Mouse (Mus musculus): ENCODE data around the gene Bcas3. TPM values are rescaled to one million over a fixed set of nuclear protein-coding genes. Genes with fewer than 3 reads are reported as not detected.

The Bcas3 gene
- polyA plus RNA-seq, 1 experiment from 2014 or later = 24.8 TPM

DNA sequence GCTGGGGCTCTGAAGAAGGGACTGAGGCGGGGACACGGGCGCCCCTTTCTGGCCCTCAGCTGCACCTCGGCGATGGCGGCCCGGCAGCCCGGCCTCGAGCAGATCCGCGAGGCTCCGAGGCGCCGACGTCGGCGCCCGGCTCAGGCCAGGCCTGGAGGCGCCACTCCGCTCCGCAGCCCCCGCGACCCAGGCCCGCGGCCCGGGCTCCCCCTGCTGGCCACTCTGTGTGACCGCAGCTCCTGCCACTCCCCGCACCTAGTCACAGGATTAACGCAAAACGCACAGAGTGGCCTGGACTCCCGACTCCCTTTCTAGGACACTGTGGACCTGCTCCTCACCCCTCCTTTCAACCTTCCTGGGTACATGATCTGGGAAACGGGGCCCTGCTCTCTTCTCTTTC is 489.0 kb downstream of the Bcas3 start:
- Histone ChIP-seq H3K4me3 (ENCODE audit: low read depth, low read length) (peak overlapping the region; percentile 39), H3K4me2 (peak overlapping the region; percentile 67), H3K27me3 (replicated peaks; ENCODE audit: control insufficient read depth, insufficient read depth, low read length) (peaks cover 97% of the 10 kb centered on the region), H3K27ac (ENCODE audit: low read depth, low read length) (no peak overlapping the region), H3K36me3 (ENCODE audit: control insufficient read depth, insufficient read depth, low read length) (no peaks in the 10 kb centered on the region), H3K9me3 (ENCODE audit: control insufficient read depth, low read length) (no peaks in the 10 kb centered on the region), H3K9ac (ENCODE audit: low read depth, low read length) (no peak overlapping the region), H3K4me1 (replicated peaks; ENCODE audit: control insufficient read depth, insufficient read depth, low read length) (peaks cover 17% of the 10 kb centered on the region)
- DNase-seq (ENCODE audit: low spot score) (peak; percentile 71), ATAC-seq (replicated peaks; ENCODE audit: low FRiP score) (peak; percentile 38)
- under 1% methylated on average over 32 of the region's 32 CpGs for WGBS

DNA sequence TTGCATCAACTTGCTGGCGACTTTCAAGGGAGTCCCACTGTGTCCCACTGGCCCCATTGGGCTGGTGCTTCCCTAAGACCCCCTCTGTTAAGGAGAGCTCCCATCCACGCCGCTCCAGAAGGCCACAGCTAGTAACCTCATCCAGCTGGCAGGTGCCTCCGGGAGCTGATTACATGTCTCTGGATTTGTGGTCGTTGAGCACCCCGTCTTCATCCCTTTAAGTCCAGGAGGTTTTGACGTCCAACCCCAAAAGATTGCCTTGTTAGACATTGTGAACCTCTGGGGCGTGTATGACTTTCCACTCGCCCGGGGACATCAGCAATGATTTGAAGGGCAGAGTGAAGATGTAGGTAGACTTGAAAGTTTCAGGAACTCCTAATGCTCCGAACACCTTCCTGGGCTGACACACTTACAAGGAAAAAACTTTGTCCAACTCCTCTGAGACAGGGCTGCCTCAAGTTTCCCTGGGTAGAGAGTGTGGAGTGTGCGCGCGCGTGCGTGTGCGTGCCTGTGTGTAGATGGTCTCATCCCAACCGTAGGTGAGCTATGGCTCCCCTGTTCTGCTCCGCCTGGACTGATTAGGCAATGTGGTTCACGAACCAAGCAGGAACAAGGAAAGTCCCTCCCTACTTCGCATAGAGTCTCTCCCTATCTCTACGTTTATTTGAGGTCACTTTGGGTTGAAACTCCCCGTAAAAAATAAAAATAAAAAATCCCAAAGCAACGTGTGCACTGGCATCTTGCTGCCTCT is 489.8 kb downstream of the Bcas3 start:
- Histone ChIP-seq H3K4me3 (ENCODE audit: low read depth, low read length) (peak overlapping the region; percentile 56), H3K4me1 (replicated peaks; ENCODE audit: control insufficient read depth, insufficient read depth, low read length) (peaks cover 17% of the 10 kb centered on the region), H3K27ac (ENCODE audit: low read depth, low read length) (no peak overlapping the region), H3K9me3 (ENCODE audit: control insufficient read depth, low read length) (no peaks in the 10 kb centered on the region), H3K36me3 (ENCODE audit: control insufficient read depth, insufficient read depth, low read length) (no peaks in the 10 kb centered on the region), H3K9ac (ENCODE audit: low read depth, low read length) (no peak overlapping the region), H3K4me2 (peak overlapping the region; percentile 81), H3K27me3 (replicated peaks; ENCODE audit: control insufficient read depth, insufficient read depth, low read length) (peaks cover 92% of the 10 kb centered on the region)
- DNase-seq (ENCODE audit: low spot score) = no peak
- 8% methylated on average over 24 of the region's 24 CpGs for WGBS
- ATAC-seq (replicated peaks; ENCODE audit: low FRiP score) = no peak

DNA sequence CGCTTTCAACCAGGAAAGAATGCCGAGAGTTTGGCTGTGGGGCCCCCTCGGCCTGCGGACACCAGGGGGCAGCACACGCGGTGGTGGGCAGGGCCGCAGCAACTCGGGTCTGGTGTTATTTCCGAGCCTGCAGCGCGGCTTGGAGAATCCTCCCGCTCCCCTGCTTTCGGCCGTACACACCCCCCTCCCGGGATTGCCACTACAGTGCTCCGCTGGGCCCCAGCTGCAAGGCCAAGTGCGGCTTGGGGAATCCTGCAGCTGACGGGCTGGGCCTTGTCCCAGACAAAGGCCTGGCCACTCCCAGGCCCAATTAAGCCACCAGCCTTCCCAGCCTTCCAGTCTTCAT is 490.4 kb downstream of the Bcas3 start:
- under 1% methylated on average over 18 of the region's 18 CpGs for WGBS
- H3K4me1 ChIP-seq (replicated peaks; ENCODE audit: control insufficient read depth, insufficient read depth, low read length) = peaks cover 13% of the 10 kb centered on the region
- H3K27me3 ChIP-seq (replicated peaks; ENCODE audit: control insufficient read depth, insufficient read depth, low read length) = peaks cover 90% of the 10 kb centered on the region
- peak overlapping the region; percentile 56 for H3K4me3 ChIP-seq (ENCODE audit: low read depth, low read length)
- ATAC-seq (replicated peaks; ENCODE audit: low FRiP score) = peak; percentile 30
- peak; percentile 79 for DNase-seq (ENCODE audit: low spot score)
- no peak overlapping the region for H3K27ac ChIP-seq (ENCODE audit: low read depth, low read length)
- H3K9ac ChIP-seq (ENCODE audit: low read depth, low read length) = peak overlapping the region; percentile 38; the same call in 1 of the 2 replicates
- H3K9me3 ChIP-seq (ENCODE audit: control insufficient read depth, low read length) = no peaks in the 10 kb centered on the region
- H3K36me3 ChIP-seq (ENCODE audit: control insufficient read depth, insufficient read depth, low read length) = no peaks in the 10 kb centered on the region
- peak overlapping the region; percentile 81 for H3K4me2 ChIP-seq

DNA sequence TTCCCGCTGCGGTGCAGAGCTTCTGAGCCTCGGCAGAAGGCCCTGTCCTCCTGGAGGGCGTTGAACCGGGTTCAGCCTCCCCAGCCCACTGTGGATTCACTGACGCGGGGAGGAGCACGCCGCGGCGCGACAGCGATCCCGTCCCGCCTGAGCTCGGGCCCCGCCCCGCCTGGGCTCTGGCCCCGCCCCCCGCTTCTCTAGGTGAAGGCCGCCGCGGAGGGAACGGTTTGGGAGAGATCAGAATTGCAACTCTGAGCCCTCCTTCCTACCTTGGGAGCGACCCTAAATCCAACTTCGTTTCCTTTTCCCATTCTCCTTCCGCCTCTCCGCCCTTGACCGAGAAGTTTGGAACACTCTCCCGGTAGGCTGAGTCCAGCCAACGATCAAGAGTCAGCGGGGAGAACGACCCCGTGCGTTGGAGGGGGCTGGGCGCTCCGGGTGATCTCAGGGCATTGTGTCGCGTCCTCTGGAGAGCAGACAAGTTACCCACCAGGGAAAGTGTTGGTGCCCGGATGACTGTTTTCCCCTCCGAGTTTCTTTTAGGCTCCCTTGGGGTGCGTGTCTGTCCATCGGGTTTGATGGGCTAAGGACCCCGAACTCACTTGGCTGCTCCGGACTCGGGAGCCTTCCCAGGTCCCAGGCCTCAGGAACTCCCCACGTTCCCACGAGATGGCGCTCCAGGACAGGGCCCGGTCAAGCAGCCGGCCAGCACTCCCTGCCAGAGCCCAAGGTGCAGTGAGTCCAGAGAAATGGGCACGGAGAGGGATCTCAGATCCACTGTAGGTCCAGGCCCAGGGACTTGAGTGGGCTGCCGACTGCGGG is 491.4 kb downstream of the Bcas3 start:
- Histone ChIP-seq H3K9ac (ENCODE audit: low read depth, low read length) (peak overlapping the region; percentile 38), H3K4me1 (replicated peaks; ENCODE audit: control insufficient read depth, insufficient read depth, low read length) (peaks cover 13% of the 10 kb centered on the region), H3K27ac (ENCODE audit: low read depth, low read length) (no peak overlapping the region), H3K9me3 (ENCODE audit: control insufficient read depth, low read length) (no peaks in the 10 kb centered on the region), H3K4me2 (peak overlapping the region; percentile 81), H3K36me3 (ENCODE audit: control insufficient read depth, insufficient read depth, low read length) (no peaks in the 10 kb centered on the region), H3K27me3 (replicated peaks; ENCODE audit: control insufficient read depth, insufficient read depth, low read length) (peaks cover 82% of the 10 kb centered on the region), H3K4me3 (ENCODE audit: low read depth, low read length) (peak overlapping the region; percentile 56)
- ATAC-seq (replicated peaks; ENCODE audit: low FRiP score) (peak; percentile 60), DNase-seq (ENCODE audit: low spot score) (peak; percentile 84)
- WGBS = under 1% methylated on average over 54 of the region's 54 CpGs

DNA sequence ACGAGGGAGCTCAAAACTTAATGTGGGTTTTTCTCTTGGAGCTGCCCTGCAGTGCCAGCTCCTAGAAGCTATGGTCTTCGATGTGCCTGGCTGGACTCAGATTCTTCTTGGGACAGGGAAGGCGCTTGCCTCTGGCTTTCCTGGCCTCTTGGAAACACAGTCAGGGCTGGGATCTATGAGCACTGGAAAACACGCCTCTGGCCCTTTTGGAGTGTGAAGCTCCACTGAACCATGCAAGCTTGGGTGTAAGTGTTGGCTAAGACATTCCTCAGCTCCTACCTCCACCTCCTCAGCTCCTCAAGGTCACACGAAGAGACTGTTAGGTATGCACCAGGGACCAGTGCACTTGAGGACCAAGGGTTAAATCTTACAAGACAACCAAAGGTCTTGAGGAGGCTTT is 492.0 kb downstream of the Bcas3 start:
- no peak for ATAC-seq (replicated peaks; ENCODE audit: low FRiP score)

DNA sequence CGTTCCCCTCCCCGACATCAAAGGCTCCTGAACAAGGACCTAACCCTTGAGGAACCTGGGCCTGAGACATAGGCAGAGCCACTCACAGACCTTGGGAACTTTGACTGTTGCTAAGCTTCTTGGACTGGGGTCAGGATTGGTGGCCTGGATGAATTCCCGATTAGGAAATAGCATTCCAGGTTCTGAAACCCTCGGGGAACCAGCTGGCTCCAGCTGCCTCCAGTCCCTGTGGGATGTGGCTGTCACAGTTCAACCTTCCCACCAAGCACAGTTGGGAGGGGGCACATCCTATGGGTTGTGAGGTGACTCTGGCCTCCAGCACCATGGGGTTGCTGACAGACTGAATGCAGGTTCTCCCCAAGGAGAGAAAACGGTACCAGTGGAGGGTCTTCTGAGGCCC is 493.0 kb downstream of the Bcas3 start:
- WGBS = 41% methylated on average over 5 of the region's 5 CpGs
- DNase-seq (ENCODE audit: low spot score) (no peak), ATAC-seq (replicated peaks; ENCODE audit: low FRiP score) (no peak)
- no peaks in the 10 kb centered on the region for H3K9me3 ChIP-seq (ENCODE audit: control insufficient read depth, low read length)
- no peak overlapping the region for H3K9ac ChIP-seq (ENCODE audit: low read depth, low read length)
- no peak overlapping the region for H3K4me2 ChIP-seq
- no peak overlapping the region for H3K27ac ChIP-seq (ENCODE audit: low read depth, low read length)
- H3K4me3 ChIP-seq (ENCODE audit: low read depth, low read length) = no peak overlapping the region
- H3K27me3 ChIP-seq (replicated peaks; ENCODE audit: control insufficient read depth, insufficient read depth, low read length) = peaks cover 66% of the 10 kb centered on the region
- no peaks in the 10 kb centered on the region for H3K36me3 ChIP-seq (ENCODE audit: control insufficient read depth, insufficient read depth, low read length)
- H3K4me1 ChIP-seq (replicated peaks; ENCODE audit: control insufficient read depth, insufficient read depth, low read length) = peaks cover 9% of the 10 kb centered on the region

More for the DNA sequence above, 492.0 kb downstream of the Bcas3 start:
- Histone ChIP-seq H3K9me3 (ENCODE audit: control insufficient read depth, low read length) (no peaks in the 10 kb centered on the region), H3K27me3 (replicated peaks; ENCODE audit: control insufficient read depth, insufficient read depth, low read length) (peaks cover 76% of the 10 kb centered on the region), H3K4me1 (replicated peaks; ENCODE audit: control insufficient read depth, insufficient read depth, low read length) (peaks cover 13% of the 10 kb centered on the region), H3K4me2 (peak overlapping the region; percentile 81), H3K4me3 (ENCODE audit: low read depth, low read length) (no peak overlapping the region), H3K36me3 (ENCODE audit: control insufficient read depth, insufficient read depth, low read length) (no peaks in the 10 kb centered on the region), H3K9ac (ENCODE audit: low read depth, low read length) (no peak overlapping the region), H3K27ac (ENCODE audit: low read depth, low read length) (no peak overlapping the region)
- no peak for DNase-seq (ENCODE audit: low spot score)
- WGBS = 37% methylated on average over 5 of the region's 5 CpGs

DNA sequence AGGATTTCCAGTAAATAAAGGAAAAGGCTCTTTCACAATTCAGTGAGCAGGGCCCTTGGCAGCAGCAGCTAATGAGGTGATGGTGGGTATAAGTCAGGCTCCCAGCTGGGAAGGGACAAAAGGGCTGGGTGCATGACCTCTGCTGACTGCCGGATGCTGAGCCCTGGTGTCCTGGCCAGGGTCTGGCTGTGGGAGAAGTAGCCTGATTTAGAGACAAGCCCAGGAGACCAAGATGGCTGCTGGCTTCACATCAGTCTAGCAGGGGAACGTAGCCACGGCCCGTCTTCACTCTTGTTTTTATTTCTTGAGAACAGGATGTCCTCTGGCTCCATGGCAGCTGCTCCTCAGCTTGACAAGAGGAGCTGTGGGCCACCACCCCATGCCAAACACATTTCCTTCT is 493.5 kb downstream of the Bcas3 start:
- no peak overlapping the region for H3K4me2 ChIP-seq
- no peaks in the 10 kb centered on the region for H3K9me3 ChIP-seq (ENCODE audit: control insufficient read depth, low read length)
- no peak overlapping the region for H3K9ac ChIP-seq (ENCODE audit: low read depth, low read length)
- ATAC-seq (replicated peaks; ENCODE audit: low FRiP score) = no peak
- H3K4me1 ChIP-seq (replicated peaks; ENCODE audit: control insufficient read depth, insufficient read depth, low read length) = peaks cover 9% of the 10 kb centered on the region
- H3K36me3 ChIP-seq (ENCODE audit: control insufficient read depth, insufficient read depth, low read length) = no peaks in the 10 kb centered on the region
- no peak overlapping the region for H3K4me3 ChIP-seq (ENCODE audit: low read depth, low read length)
- no peak for DNase-seq (ENCODE audit: low spot score)
- H3K27ac ChIP-seq (ENCODE audit: low read depth, low read length) = no peak overlapping the region
- peaks cover 61% of the 10 kb centered on the region for H3K27me3 ChIP-seq (replicated peaks; ENCODE audit: control insufficient read depth, insufficient read depth, low read length)
- WGBS = 53% methylated on average over 4 of the region's 4 CpGs

DNA sequence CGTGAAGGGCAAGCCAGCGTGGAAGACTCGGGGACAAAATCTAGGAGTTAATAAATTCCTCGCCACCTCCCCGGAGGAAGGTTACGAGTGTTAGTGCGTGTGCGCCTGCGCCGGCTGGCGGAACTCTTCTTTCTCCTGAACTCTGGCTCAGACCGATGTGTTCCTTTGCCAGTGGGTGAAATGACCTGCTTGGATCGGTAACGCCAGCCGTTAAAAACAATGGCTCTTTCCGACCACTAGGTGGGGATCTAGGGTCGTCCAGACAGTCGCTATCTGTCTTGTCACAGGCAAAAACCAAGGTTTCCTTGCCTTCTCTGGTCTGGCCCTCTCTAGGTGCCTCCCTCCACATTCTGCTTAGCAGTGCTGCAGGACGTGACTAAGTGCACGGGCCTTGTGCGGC is 496.1 kb downstream of the Bcas3 start:
- Histone ChIP-seq H3K4me3 (ENCODE audit: low read depth, low read length) (no peak overlapping the region; the same call in 1 of the 2 replicates), H3K9ac (ENCODE audit: low read depth, low read length) (no peak overlapping the region), H3K27ac (ENCODE audit: low read depth, low read length) (no peak overlapping the region), H3K4me1 (replicated peaks; ENCODE audit: control insufficient read depth, insufficient read depth, low read length) (peaks cover 3% of the 10 kb centered on the region), H3K36me3 (ENCODE audit: control insufficient read depth, insufficient read depth, low read length) (no peaks in the 10 kb centered on the region), H3K9me3 (ENCODE audit: control insufficient read depth, low read length) (no peaks in the 10 kb centered on the region), H3K27me3 (replicated peaks; ENCODE audit: control insufficient read depth, insufficient read depth, low read length) (peaks cover 37% of the 10 kb centered on the region), H3K4me2 (peak overlapping the region; percentile 55)
- WGBS = 4% methylated on average over 21 of the region's 21 CpGs
- DNase-seq (ENCODE audit: low spot score) (peak; percentile 74), ATAC-seq (replicated peaks; ENCODE audit: low FRiP score) (peak; percentile 61)
